Mouse (Mus musculus): ENCODE data around the gene Nrn1l.

GRCm38 (mm10) chr8:105880754-105881520, 12.4 kb upstream of the Nrn1l start, which contains the start of gene Edc4:
- TF ChIP-seq CTCF (IDR thresholded peaks at IDR 0.05; ENCODE audit: insufficient read depth, low read depth, low read length) (no peak), POLR2A (IDR thresholded peaks at IDR 0.05; ENCODE audit: insufficient read depth, low read depth, low read length) (peak; percentile 71)

Measured in olfactory bulb, adult 2 months (tissue).